Mouse (Mus musculus) monocyte, adult 59 days (primary cell): ENCODE results near the gene Tmem14a. TPM values are rescaled to one million over a fixed set of nuclear protein-coding genes. Genes with fewer than 3 reads are reported as not detected.

ENCODE experiments used
- total RNA-seq, 2 experiments: library from RNA; stranded (reverse); gene quantifications; one replicate each; pipeline ENCODE4 v1.2.4; 2023

The Tmem14a gene
- total RNA-seq: under 1 TPM; 0.46 to 0.84 TPM

DNA sequence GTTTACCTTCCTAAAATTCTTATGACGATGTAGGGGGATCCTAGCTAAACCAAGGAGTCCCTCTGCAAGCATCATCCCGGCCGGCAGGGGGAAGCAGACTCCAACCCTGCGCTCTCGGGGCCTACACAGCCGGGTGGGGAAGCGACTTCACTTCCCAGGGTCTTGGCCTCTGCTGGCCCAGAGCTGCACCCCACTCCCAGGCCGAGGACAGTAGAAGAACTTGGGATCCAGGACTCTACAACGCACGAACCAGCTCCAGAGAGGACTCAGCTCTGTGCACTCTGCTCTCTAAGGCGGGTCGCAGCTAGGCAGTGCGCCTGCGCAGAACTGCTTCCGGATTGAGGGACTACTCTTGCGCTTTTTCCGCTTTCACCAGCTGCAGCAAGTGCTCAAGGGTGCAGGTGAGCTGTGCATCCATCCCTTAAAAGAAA, at the start of gene Tmem14a:
TSS of gene Tmem14a (plus strand) at position 87 of the 431 bp plus-strand sequence.

DNA sequence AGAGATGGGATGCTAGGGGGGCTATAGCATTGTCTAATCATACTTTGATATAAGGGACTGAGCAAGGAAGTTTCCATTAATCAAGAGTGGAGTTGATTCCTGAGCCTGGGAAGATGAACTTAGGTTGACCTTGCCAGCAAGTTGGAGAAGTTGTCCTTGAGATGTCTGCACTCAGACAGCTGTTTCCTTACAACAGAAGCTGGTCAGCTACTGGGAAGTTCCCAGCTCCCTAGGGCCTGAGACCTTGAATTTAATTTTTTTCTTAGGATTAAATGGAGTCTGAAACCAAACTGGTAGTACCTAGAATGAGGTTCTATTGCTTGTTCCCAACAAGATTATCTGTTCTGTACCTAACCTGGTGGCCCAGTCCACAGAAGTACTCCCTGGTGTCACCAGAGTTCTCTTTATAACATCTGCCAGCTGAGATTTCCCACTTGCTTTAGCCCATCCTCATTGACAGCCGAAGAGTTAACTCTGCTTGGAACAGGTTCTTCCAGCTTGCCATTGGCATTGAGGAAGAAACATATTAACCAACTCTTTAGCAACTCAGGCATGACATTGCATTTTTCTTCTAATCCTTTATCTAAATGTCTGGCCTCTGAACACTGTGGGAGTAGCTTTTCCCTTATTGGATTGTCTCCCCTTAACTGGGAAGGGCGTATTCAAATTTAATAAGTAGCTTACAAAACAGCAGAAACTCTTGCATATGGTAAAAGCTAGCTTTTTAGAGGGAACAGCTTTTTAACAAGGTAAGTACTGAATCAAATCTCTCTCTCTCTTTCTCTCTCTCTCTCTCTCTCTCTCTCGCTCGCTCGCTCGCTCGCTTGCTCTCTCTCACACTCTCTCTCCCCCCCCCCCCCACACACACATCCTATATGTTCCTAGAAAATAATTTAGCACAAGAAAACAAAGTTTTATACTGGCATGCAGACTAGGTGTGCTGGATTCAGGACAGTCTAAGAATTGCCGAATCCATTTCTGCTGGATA, 21.8 kb downstream of the Tmem14a start, which contains the start of gene Gsta3:
TSS of gene Gsta3 (plus strand) at position 679 of the 988 bp plus-strand sequence.

Other genes starting within 250 kb of the Tmem14a start
- 10 to 100 TPM; 17.1 to 17.9 TPM for gene Tram2, start 139.3 kb upstream of the Tmem14a start, total RNA-seq
- gene Gsta3, start 22.0 kb downstream of the Tmem14a start, total RNA-seq: under 1 TPM in 1 of 2 experiments, not detected in 1; 0.24 TPM
- gene Khdc1a, start 131.1 kb downstream of the Tmem14a start, total RNA-seq: not detected
- not detected for gene Khdc1c, start 149.8 kb downstream of the Tmem14a start, total RNA-seq
- not detected for gene Khdc1b, start 165.0 kb downstream of the Tmem14a start, total RNA-seq